Mouse (Mus musculus): ENCODE measurements around the gene Car5a. TPM values are rescaled to one million over a fixed set of nuclear protein-coding genes. Genes with fewer than 3 reads are reported as not detected.
A peak's percentile ranks its signal among the peaks of the same experiment; 100 is the strongest.

The Car5a gene
- polyA plus RNA-seq, 1 experiment from 2014 or later: 0.16 TPM

DNA sequence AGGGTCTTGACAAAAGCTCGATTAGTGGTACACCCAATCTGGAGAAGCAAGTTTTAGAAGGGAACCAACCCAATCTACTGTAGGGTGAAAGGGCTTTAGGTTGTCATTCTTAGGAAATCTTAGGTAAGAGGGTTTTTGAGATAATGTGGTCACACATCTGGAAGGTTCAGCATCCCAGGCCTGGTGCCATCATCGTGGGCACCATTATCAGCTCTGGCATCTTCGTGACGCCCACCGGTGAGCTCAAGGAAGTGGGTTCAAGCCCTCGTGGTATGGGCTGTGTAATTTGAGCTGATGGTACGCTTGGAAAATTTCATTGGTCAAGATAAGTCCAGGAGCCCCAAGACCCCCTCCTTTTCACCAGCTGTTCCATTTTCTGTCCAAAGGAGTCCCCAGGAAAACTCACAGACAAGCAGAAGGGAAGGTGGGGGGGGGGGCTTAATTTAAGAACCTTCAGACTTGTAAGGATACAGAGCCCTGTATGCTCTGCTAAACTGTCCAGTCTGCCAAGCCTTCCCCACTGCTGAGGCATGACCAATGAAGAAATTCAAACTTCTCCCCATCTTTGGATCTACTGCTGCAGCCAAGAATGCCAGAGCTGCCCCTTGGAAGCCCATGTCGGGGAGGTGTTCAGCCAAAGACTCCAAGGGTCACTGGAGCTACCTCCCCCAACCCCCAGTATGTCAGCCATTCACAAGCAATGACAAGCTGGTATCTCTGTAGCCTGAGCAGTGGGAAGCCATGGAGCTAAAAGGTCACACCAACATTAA, 36.1 kb downstream of the Car5a start:
- 56% methylated on average over 8 of the region's 8 CpGs for WGBS
- Histone ChIP-seq H3K27ac (ENCODE audit: low read depth, low read length) (no peak overlapping the region), H3K4me1 (ENCODE audit: control insufficient read depth, insufficient read depth, low read length) (peaks cover 17% of the 10 kb centered on the region), H3K36me3 (ENCODE audit: control insufficient read depth, insufficient read depth, low read length) (no peaks in the 10 kb centered on the region), H3K9me3 (ENCODE audit: control insufficient read depth, low read length) (no peaks in the 10 kb centered on the region), H3K4me3 (ENCODE audit: low read depth, low read length) (no peak overlapping the region), H3K9ac (replicated peaks; ENCODE audit: low read depth, low read length) (no peak overlapping the region), H3K27me3 (ENCODE audit: control insufficient read depth, insufficient read depth, low read length) (no peaks in the 10 kb centered on the region), H3K4me2 (ENCODE audit: low read depth, low read length) (no peak overlapping the region)
- no peak for ATAC-seq (ENCODE audit: low read depth)

DNA sequence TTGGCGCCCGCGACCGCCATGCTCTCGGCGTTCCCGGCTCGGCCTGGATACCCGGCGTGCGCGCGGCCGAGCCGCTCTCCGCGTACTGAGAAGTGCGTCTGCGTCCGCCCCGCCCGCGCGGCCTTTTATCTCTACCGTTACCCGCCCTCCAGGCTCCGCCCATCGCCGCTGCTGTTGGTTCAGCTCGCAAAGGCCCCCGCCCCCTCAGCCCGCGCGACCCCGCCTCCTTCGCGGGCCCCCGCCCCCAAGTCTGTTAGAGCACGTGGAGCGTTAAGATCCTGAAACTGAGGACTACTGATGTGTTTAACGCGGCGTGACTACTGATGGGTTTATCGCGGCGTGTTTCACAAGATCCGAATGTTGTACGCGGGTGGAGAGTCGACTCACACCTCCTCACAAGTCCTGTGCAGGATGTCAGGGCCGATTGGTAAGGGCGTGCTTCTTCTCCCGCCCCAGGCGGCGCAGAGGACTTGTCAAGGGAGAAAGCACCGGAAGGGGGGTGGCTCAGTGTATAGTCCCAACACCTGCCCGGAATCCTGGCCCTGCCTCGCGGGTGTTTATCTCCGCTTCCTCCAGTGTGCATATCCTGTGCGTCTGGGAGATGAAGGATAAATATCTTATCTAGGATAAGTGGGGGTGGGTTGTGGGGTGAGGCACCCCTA, 37.0 kb downstream of the Car5a start, which contains the start of gene Slc7a5:
Slc7a5 (minus strand) TSS at position 108 of the 662 bp plus-strand sequence.
- Histone ChIP-seq H3K36me3 (ENCODE audit: control insufficient read depth, insufficient read depth, low read length) (no peaks in the 10 kb centered on the region), H3K4me2 (ENCODE audit: low read depth, low read length) (peak within 1 kb of the TSS; percentile 89), H3K27me3 (ENCODE audit: control insufficient read depth, insufficient read depth, low read length) (no peaks in the 10 kb centered on the region), H3K4me1 (ENCODE audit: control insufficient read depth, insufficient read depth, low read length) (peaks cover 17% of the 10 kb centered on the region), H3K4me3 (ENCODE audit: low read depth, low read length) (peak within 1 kb of the TSS; percentile 44), H3K27ac (ENCODE audit: low read depth, low read length) (peak within 1 kb of the TSS; percentile 4; the same call in 1 of the 2 replicates), H3K9ac (replicated peaks; ENCODE audit: low read depth, low read length) (peak within 1 kb of the TSS; percentile 68), H3K9me3 (ENCODE audit: control insufficient read depth, low read length) (no peaks in the 10 kb centered on the region)
- ATAC-seq (ENCODE audit: low read depth): peak; percentile 91
- WGBS: under 1% methylated on average over 61 of the region's 61 CpGs

DNA sequence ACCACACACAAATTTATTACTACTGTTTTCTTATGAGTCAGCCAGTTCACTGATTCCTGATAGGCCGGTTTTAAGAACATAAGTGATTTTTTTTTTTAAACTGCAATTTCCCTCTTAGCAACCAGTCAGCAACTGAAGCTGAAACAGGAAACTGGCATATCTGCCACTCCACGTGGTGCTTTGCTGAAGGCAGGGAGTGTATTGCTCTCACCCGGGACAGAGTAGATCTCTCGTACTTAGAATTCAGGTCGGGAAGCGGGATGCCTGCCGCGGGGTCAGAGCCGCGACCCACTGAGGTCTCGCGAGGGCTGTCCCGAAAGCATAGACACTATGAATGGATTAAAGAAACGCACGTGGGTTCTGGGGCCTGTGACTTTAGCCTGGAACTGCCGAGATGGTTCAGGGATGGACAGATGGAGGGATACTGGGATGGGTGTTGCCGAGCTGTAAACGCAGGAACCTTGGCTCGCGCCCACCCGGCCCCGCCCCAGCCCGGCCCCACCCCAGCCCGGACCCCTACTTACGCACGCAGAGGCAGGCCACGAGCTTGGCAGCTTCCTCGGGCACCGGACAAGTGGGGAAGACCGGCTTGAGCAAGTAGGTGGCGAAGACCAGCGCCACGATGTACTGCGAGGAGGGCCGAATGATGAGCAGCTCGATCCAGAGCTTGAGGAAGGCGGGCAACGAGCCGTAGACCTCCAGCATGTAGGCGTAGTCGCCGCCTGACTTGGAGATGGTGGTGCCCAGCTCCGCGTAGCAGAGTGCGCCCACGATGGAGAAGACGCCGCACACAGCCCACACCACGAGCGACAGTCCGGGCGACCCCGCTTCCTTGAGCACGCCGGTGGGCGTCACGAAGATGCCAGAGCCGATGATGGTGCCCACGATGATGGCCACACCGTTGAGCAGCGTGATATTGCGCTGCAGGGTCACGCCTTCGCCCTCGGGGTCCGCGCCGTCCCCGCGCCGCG, 37.9 kb downstream of the Car5a start:
- Histone ChIP-seq H3K27ac (ENCODE audit: low read depth, low read length) (peak overlapping the region; percentile 4; the same call in 1 of the 2 replicates), H3K9me3 (ENCODE audit: control insufficient read depth, low read length) (no peaks in the 10 kb centered on the region), H3K27me3 (ENCODE audit: control insufficient read depth, insufficient read depth, low read length) (no peaks in the 10 kb centered on the region), H3K4me2 (ENCODE audit: low read depth, low read length) (peak overlapping the region; percentile 89), H3K4me3 (ENCODE audit: low read depth, low read length) (peak overlapping the region; percentile 44), H3K36me3 (ENCODE audit: control insufficient read depth, insufficient read depth, low read length) (no peaks in the 10 kb centered on the region), H3K9ac (replicated peaks; ENCODE audit: low read depth, low read length) (peak overlapping the region; percentile 68), H3K4me1 (ENCODE audit: control insufficient read depth, insufficient read depth, low read length) (peaks cover 17% of the 10 kb centered on the region)
- ATAC-seq (ENCODE audit: low read depth): peak; percentile 51
- under 1% methylated on average over 62 of the region's 72 CpGs for WGBS

DNA sequence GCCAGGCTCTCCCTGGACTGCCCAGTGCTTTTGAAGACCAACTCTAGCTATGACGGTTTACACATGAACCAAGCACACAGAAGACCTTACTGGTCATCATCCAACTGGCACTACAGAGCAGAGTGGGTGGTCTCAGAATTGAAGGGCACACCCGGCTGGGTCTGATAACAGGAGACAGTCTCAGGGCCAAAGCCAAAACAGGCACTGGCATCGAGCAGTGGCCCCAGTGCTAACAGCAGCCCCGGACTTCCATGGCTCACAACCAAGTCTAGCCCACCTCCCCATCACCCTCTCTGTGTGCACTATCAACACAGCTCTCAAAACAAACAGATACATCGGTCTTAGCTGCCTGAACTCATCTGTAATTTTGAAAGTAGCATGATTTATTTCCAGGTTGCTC, 38.8 kb downstream of the Car5a start:
- ATAC-seq (ENCODE audit: low read depth): no peak
- Histone ChIP-seq H3K4me3 (ENCODE audit: low read depth, low read length) (peak overlapping the region; percentile 44), H3K4me2 (ENCODE audit: low read depth, low read length) (peak overlapping the region; percentile 89), H3K9me3 (ENCODE audit: control insufficient read depth, low read length) (no peaks in the 10 kb centered on the region), H3K4me1 (ENCODE audit: control insufficient read depth, insufficient read depth, low read length) (peaks cover 17% of the 10 kb centered on the region), H3K9ac (replicated peaks; ENCODE audit: low read depth, low read length) (peak overlapping the region; percentile 44), H3K36me3 (ENCODE audit: control insufficient read depth, insufficient read depth, low read length) (no peaks in the 10 kb centered on the region), H3K27ac (ENCODE audit: low read depth, low read length) (no peak overlapping the region), H3K27me3 (ENCODE audit: control insufficient read depth, insufficient read depth, low read length) (no peaks in the 10 kb centered on the region)
- WGBS: 36% methylated on average over 5 of the region's 5 CpGs

DNA sequence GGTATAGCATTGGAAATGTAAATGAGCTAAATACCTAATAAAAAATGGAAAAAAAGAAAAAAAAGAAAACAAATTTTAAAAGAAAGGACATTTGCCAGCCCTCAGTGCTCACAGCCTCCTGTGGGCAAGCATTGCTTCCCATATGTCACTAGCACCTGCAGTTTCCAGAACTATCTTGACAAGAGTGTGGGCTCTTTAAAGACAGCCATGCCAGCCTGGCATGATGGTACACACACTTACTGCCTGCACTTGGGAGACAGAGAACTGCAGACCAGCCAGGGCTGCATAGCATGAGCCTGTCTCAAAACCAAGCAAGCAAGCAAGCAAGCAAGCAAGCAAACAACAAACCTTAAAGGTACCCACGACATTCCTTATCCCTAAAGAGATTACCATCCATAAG, 39.3 kb downstream of the Car5a start:
- peak overlapping the region; percentile 44; the same call in 1 of the 2 replicates for H3K9ac ChIP-seq (replicated peaks; ENCODE audit: low read depth, low read length)
- no peak for ATAC-seq (ENCODE audit: low read depth)
- no peaks in the 10 kb centered on the region for H3K36me3 ChIP-seq (ENCODE audit: control insufficient read depth, insufficient read depth, low read length)

DNA sequence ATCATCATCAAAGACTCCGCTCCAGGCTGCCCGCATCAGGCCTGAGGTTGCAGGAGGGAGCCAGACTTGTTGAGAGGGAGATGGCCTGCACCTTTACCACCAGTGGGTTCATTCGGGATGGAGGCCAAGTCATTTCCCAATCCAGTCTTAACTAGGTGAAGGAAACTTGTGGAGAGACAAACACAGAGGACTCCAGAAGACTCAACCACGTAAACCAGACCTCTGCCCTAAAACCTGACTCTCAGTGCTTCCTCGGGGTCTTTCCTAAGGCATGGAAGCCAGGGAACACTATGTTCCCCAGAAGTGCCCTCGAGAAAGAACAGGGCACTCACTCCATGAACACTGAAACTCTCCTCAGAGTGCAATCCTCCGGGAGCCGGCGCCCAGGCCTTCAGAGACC, 39.7 kb downstream of the Car5a start:
- Histone ChIP-seq H3K9me3 (ENCODE audit: control insufficient read depth, low read length) (no peaks in the 10 kb centered on the region), H3K4me2 (ENCODE audit: low read depth, low read length) (no peak overlapping the region; the same call in 1 of the 2 replicates), H3K9ac (replicated peaks; ENCODE audit: low read depth, low read length) (peak overlapping the region; percentile 44; the same call in 1 of the 2 replicates), H3K4me3 (ENCODE audit: low read depth, low read length) (peak overlapping the region; percentile 2; the same call in 1 of the 2 replicates), H3K27me3 (ENCODE audit: control insufficient read depth, insufficient read depth, low read length) (no peaks in the 10 kb centered on the region), H3K4me1 (ENCODE audit: control insufficient read depth, insufficient read depth, low read length) (peaks cover 17% of the 10 kb centered on the region), H3K36me3 (ENCODE audit: control insufficient read depth, insufficient read depth, low read length) (no peaks in the 10 kb centered on the region), H3K27ac (ENCODE audit: low read depth, low read length) (no peak overlapping the region)
- WGBS: 85% methylated on average over 9 of the region's 9 CpGs
- ATAC-seq (ENCODE audit: low read depth): no peak

More for the DNA sequence above, 39.3 kb downstream of the Car5a start:
- 55% methylated on average over 1 of the region's 1 CpGs for WGBS
- Histone ChIP-seq H3K9me3 (ENCODE audit: control insufficient read depth, low read length) (no peaks in the 10 kb centered on the region), H3K4me1 (ENCODE audit: control insufficient read depth, insufficient read depth, low read length) (peaks cover 17% of the 10 kb centered on the region), H3K4me3 (ENCODE audit: low read depth, low read length) (peak overlapping the region; percentile 44), H3K27me3 (ENCODE audit: control insufficient read depth, insufficient read depth, low read length) (no peaks in the 10 kb centered on the region), H3K27ac (ENCODE audit: low read depth, low read length) (no peak overlapping the region), H3K4me2 (ENCODE audit: low read depth, low read length) (peak overlapping the region; percentile 89)

DNA sequence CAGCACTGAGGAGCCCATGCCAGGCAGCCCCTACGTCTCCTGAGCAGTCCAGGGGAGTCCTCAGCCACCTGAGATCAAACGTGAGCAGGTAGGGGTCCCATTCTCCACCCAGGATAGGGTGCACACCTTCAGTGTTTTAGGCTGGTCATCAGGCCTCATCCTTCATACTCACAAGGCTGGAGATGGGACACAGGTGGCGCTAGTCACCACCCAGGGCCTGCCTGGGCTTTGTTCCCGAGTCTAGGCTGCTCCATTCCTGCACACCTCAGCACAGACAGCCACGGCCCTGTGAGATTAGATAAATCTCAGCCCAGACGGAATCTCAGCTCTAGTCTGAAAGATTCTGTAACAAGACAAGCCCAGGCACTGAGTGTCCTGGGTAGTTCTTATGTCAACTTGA, 40.7 kb downstream of the Car5a start:
- ATAC-seq (ENCODE audit: low read depth): no peak
- Histone ChIP-seq H3K27me3 (ENCODE audit: control insufficient read depth, insufficient read depth, low read length) (no peaks in the 10 kb centered on the region), H3K9ac (replicated peaks; ENCODE audit: low read depth, low read length) (peak overlapping the region; percentile 32; the same call in 1 of the 2 replicates), H3K36me3 (ENCODE audit: control insufficient read depth, insufficient read depth, low read length) (no peaks in the 10 kb centered on the region), H3K9me3 (ENCODE audit: control insufficient read depth, low read length) (no peaks in the 10 kb centered on the region), H3K4me1 (ENCODE audit: control insufficient read depth, insufficient read depth, low read length) (peaks cover 20% of the 10 kb centered on the region), H3K27ac (ENCODE audit: low read depth, low read length) (no peak overlapping the region), H3K4me2 (ENCODE audit: low read depth, low read length) (no peak overlapping the region), H3K4me3 (ENCODE audit: low read depth, low read length) (peak overlapping the region; percentile 12; the same call in 1 of the 2 replicates)
- WGBS: 68% methylated on average over 6 of the region's 6 CpGs

DNA sequence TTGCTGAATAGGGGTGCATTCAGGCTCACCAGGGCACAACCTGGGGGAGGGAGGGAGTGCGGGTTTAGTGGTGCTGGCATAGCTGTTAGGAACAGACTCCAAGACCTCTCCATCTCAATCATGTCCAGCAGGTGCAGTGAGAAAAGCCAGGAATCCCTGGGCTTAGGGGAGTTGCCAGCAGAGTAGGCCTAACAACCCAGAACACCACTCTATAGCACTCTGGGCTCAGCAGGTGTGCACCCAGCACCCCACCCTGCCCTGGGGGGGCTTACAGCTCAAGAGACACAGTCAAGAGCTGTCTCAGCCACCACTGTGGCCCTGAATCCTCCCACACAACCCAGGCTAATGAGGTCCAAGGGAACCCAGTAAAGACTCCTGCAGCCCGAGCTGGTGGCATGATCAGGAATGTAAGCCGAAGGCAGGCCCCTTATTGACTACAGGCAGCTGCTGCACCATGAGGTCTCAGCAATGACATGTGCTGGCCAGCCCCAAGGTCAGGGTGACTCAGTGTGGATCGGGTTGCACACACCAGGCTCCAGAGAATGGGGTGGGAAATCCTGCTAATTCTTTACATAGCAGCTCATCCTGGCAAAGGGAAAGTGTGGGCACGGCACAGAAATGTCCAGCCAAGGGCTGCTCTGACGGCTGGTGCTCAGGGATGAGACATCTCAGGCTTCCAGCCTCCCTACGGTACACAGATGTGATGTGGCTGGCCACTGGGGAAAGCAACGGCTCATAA, 43.0 kb downstream of the Car5a start:
- Histone ChIP-seq H3K4me1 (ENCODE audit: control insufficient read depth, insufficient read depth, low read length) (peaks cover 31% of the 10 kb centered on the region), H3K27ac (ENCODE audit: low read depth, low read length) (no peak overlapping the region), H3K27me3 (ENCODE audit: control insufficient read depth, insufficient read depth, low read length) (no peaks in the 10 kb centered on the region), H3K9me3 (ENCODE audit: control insufficient read depth, low read length) (no peaks in the 10 kb centered on the region), H3K4me2 (ENCODE audit: low read depth, low read length) (peak overlapping the region; percentile 6; the same call in 1 of the 2 replicates), H3K9ac (replicated peaks; ENCODE audit: low read depth, low read length) (no peak overlapping the region; the same call in 1 of the 2 replicates), H3K36me3 (ENCODE audit: control insufficient read depth, insufficient read depth, low read length) (no peaks in the 10 kb centered on the region), H3K4me3 (ENCODE audit: low read depth, low read length) (0 out of 2 replicates have a peak overlapping the region, but pooled peaks have one; percentile 0)
- no peak for ATAC-seq (ENCODE audit: low read depth)
- WGBS: 56% methylated on average over 8 of the region's 8 CpGs
